Mouse (Mus musculus): ENCODE data around the gene Epb41l2. TPM values are rescaled to one million over a fixed set of nuclear protein-coding genes. Genes with fewer than 3 reads are reported as not detected.

Epb41l2 gene
- polyA plus RNA-seq, 1 experiment from 2014 or later: 95.3 TPM

GRCm38 (mm10) chr10:25359959-25360811 is 587 bp downstream of the Epb41l2 start:
- ATAC-seq (ENCODE audit: low read depth): peak; percentile 30; the same call in 1 of the 2 replicates
- Histone ChIP-seq H3K36me3 (ENCODE audit: control insufficient read depth, insufficient read depth, low read length) (no peaks in the 10 kb centered on the region), H3K4me2 (ENCODE audit: low read depth, low read length) (peak overlapping the region; percentile 72), H3K9ac (ENCODE audit: low read length) (peak overlapping the region; percentile 92), H3K27me3 (ENCODE audit: control insufficient read depth, insufficient read depth, low read depth, low read length) (no peaks in the 10 kb centered on the region), H3K4me1 (replicated peaks; ENCODE audit: control insufficient read depth, insufficient read depth, low read length) (peaks cover 25% of the 10 kb centered on the region), H3K4me3 (ENCODE audit: low read length) (peak overlapping the region; percentile 87), H3K27ac (ENCODE audit: low read length) (peak overlapping the region; percentile 88), H3K9me3 (ENCODE audit: control insufficient read depth, low read length) (no peaks in the 10 kb centered on the region)
- WGBS: 0% methylated on average over 50 of the region's 84 CpGs

- Histone ChIP-seq H3K36me3 (ENCODE audit: control insufficient read depth, insufficient read depth, low read length) (no peaks in the 10 kb centered on the region), H3K4me3 (ENCODE audit: low read length) (peak overlapping the region; percentile 87), H3K4me2 (ENCODE audit: low read depth, low read length) (peak overlapping the region; percentile 72), H3K9ac (ENCODE audit: low read length) (peak overlapping the region; percentile 51), H3K27ac (ENCODE audit: low read length) (peak overlapping the region; percentile 31; the same call in 1 of the 2 replicates), H3K4me1 (replicated peaks; ENCODE audit: control insufficient read depth, insufficient read depth, low read length) (peaks cover 39% of the 10 kb centered on the region), H3K27me3 (ENCODE audit: control insufficient read depth, insufficient read depth, low read depth, low read length) (no peaks in the 10 kb centered on the region), H3K9me3 (ENCODE audit: control insufficient read depth, low read length) (no peaks in the 10 kb centered on the region)
- WGBS: 27% methylated on average over 6 of the region's 6 CpGs
- no peak for ATAC-seq (ENCODE audit: low read depth)
Measured at GRCm38 (mm10) chr10:25362235-25362634, 2.6 kb downstream of the Epb41l2 start.

GRCm38 (mm10) chr10:25365158-25365557 is 5.6 kb downstream of the Epb41l2 start:
- 79% methylated on average over 7 of the region's 7 CpGs for WGBS
- Histone ChIP-seq H3K4me1 (replicated peaks; ENCODE audit: control insufficient read depth, insufficient read depth, low read length) (peaks cover 40% of the 10 kb centered on the region), H3K9me3 (ENCODE audit: control insufficient read depth, low read length) (no peaks in the 10 kb centered on the region), H3K9ac (ENCODE audit: low read length) (no peak overlapping the region), H3K4me2 (ENCODE audit: low read depth, low read length) (no peak overlapping the region), H3K4me3 (ENCODE audit: low read length) (no peak overlapping the region), H3K27me3 (ENCODE audit: control insufficient read depth, insufficient read depth, low read depth, low read length) (no peaks in the 10 kb centered on the region), H3K27ac (ENCODE audit: low read length) (no peak overlapping the region), H3K36me3 (ENCODE audit: control insufficient read depth, insufficient read depth, low read length) (no peaks in the 10 kb centered on the region)
- no peak for ATAC-seq (ENCODE audit: low read depth)

GRCm38 (mm10) chr10:25365708-25366107 is 6.1 kb downstream of the Epb41l2 start:
- WGBS: 59% methylated on average over 7 of the region's 7 CpGs
- Histone ChIP-seq H3K4me1 (replicated peaks; ENCODE audit: control insufficient read depth, insufficient read depth, low read length) (peaks cover 40% of the 10 kb centered on the region), H3K4me2 (ENCODE audit: low read depth, low read length) (no peak overlapping the region), H3K27ac (ENCODE audit: low read length) (no peak overlapping the region), H3K9ac (ENCODE audit: low read length) (no peak overlapping the region), H3K9me3 (ENCODE audit: control insufficient read depth, low read length) (no peaks in the 10 kb centered on the region), H3K4me3 (ENCODE audit: low read length) (no peak overlapping the region), H3K27me3 (ENCODE audit: control insufficient read depth, insufficient read depth, low read depth, low read length) (no peaks in the 10 kb centered on the region), H3K36me3 (ENCODE audit: control insufficient read depth, insufficient read depth, low read length) (no peaks in the 10 kb centered on the region)
- ATAC-seq (ENCODE audit: low read depth): no peak

- H3K4me3 ChIP-seq (ENCODE audit: low read length): no peak overlapping the region
- H3K4me1 ChIP-seq (replicated peaks; ENCODE audit: control insufficient read depth, insufficient read depth, low read length): peaks cover 42% of the 10 kb centered on the region
- ATAC-seq (ENCODE audit: low read depth): no peak
- H3K9me3 ChIP-seq (ENCODE audit: control insufficient read depth, low read length): no peaks in the 10 kb centered on the region
- WGBS: 39% methylated on average over 5 of the region's 5 CpGs
- no peaks in the 10 kb centered on the region for H3K36me3 ChIP-seq (ENCODE audit: control insufficient read depth, insufficient read depth, low read length)
- H3K9ac ChIP-seq (ENCODE audit: low read length): no peak overlapping the region
- H3K27ac ChIP-seq (ENCODE audit: low read length): no peak overlapping the region
- H3K4me2 ChIP-seq (ENCODE audit: low read depth, low read length): no peak overlapping the region
- no peaks in the 10 kb centered on the region for H3K27me3 ChIP-seq (ENCODE audit: control insufficient read depth, insufficient read depth, low read depth, low read length)
Measured at GRCm38 (mm10) chr10:25366691-25367090, 7.1 kb downstream of the Epb41l2 start.

- ATAC-seq (ENCODE audit: low read depth): no peak
- no peak overlapping the region for H3K4me3 ChIP-seq (ENCODE audit: low read length)
- 63% methylated on average over 3 of the region's 3 CpGs for WGBS
- H3K27me3 ChIP-seq (ENCODE audit: control insufficient read depth, insufficient read depth, low read depth, low read length): no peaks in the 10 kb centered on the region
- no peaks in the 10 kb centered on the region for H3K9me3 ChIP-seq (ENCODE audit: control insufficient read depth, low read length)
- no peak overlapping the region for H3K9ac ChIP-seq (ENCODE audit: low read length)
- no peaks in the 10 kb centered on the region for H3K36me3 ChIP-seq (ENCODE audit: control insufficient read depth, insufficient read depth, low read length)
- H3K4me1 ChIP-seq (replicated peaks; ENCODE audit: control insufficient read depth, insufficient read depth, low read length): peaks cover 39% of the 10 kb centered on the region
- H3K4me2 ChIP-seq (ENCODE audit: low read depth, low read length): no peak overlapping the region
- no peak overlapping the region; the same call in 1 of the 2 replicates for H3K27ac ChIP-seq (ENCODE audit: low read length)
Measured at GRCm38 (mm10) chr10:25368928-25369327, 9.3 kb downstream of the Epb41l2 start.

GRCm38 (mm10) chr10:25369691-25370090 is 10.1 kb downstream of the Epb41l2 start:
- ATAC-seq (ENCODE audit: low read depth): no peak
- WGBS: 77% methylated on average over 9 of the region's 9 CpGs
- Histone ChIP-seq H3K4me1 (replicated peaks; ENCODE audit: control insufficient read depth, insufficient read depth, low read length) (peaks cover 37% of the 10 kb centered on the region), H3K27ac (ENCODE audit: low read length) (no peak overlapping the region), H3K9ac (ENCODE audit: low read length) (no peak overlapping the region), H3K36me3 (ENCODE audit: control insufficient read depth, insufficient read depth, low read length) (no peaks in the 10 kb centered on the region), H3K4me2 (ENCODE audit: low read depth, low read length) (no peak overlapping the region), H3K9me3 (ENCODE audit: control insufficient read depth, low read length) (no peaks in the 10 kb centered on the region), H3K4me3 (ENCODE audit: low read length) (no peak overlapping the region), H3K27me3 (ENCODE audit: control insufficient read depth, insufficient read depth, low read depth, low read length) (no peaks in the 10 kb centered on the region)

- Histone ChIP-seq H3K27me3 (ENCODE audit: control insufficient read depth, insufficient read depth, low read depth, low read length) (no peaks in the 10 kb centered on the region), H3K4me1 (replicated peaks; ENCODE audit: control insufficient read depth, insufficient read depth, low read length) (peaks cover 24% of the 10 kb centered on the region), H3K27ac (ENCODE audit: low read length) (0 out of 2 replicates have a peak overlapping the region, but pooled peaks have one; percentile 0), H3K4me3 (ENCODE audit: low read length) (no peak overlapping the region), H3K9me3 (ENCODE audit: control insufficient read depth, low read length) (no peaks in the 10 kb centered on the region), H3K36me3 (ENCODE audit: control insufficient read depth, insufficient read depth, low read length) (no peaks in the 10 kb centered on the region), H3K4me2 (ENCODE audit: low read depth, low read length) (no peak overlapping the region), H3K9ac (ENCODE audit: low read length) (no peak overlapping the region)
- no peak for ATAC-seq (ENCODE audit: low read depth)
- 54% methylated on average over 2 of the region's 2 CpGs for WGBS
Measured at GRCm38 (mm10) chr10:25371336-25371735, 11.7 kb downstream of the Epb41l2 start.

GRCm38 (mm10) chr10:25371915-25372371 is 12.3 kb downstream of the Epb41l2 start:
- 7% methylated on average over 3 of the region's 3 CpGs for WGBS
- no peaks in the 10 kb centered on the region for H3K36me3 ChIP-seq (ENCODE audit: control insufficient read depth, insufficient read depth, low read length)
- ATAC-seq (ENCODE audit: low read depth): peak; percentile 59
- H3K9ac ChIP-seq (ENCODE audit: low read length): no peak overlapping the region
- no peak overlapping the region for H3K4me3 ChIP-seq (ENCODE audit: low read length)
- peak overlapping the region; percentile 23; the same call in 1 of the 2 replicates for H3K4me2 ChIP-seq (ENCODE audit: low read depth, low read length)
- H3K27me3 ChIP-seq (ENCODE audit: control insufficient read depth, insufficient read depth, low read depth, low read length): no peaks in the 10 kb centered on the region
- H3K4me1 ChIP-seq (replicated peaks; ENCODE audit: control insufficient read depth, insufficient read depth, low read length): peaks cover 21% of the 10 kb centered on the region
- no peaks in the 10 kb centered on the region for H3K9me3 ChIP-seq (ENCODE audit: control insufficient read depth, low read length)
- H3K27ac ChIP-seq (ENCODE audit: low read length): peak overlapping the region; percentile 62

Data from lung, embryonic 16.5 days (tissue).